8 mouse cellular contexts compared by ENCODE assay signal in genomic region chr6:89361418-89362280, GRCm38 (mm10). TPM values are rescaled to one million over a fixed set of nuclear protein-coding genes. Genes with fewer than 3 reads are reported as not detected.
DNase-seq lines count a peak whose midpoint lies in the region; ATAC-seq and TF ChIP-seq lines count a peak whose summit lies in the region.

No protein-coding gene starts in this region.

- no peaks in the 10 kb centered on the region for H3K27me3 ChIP-seq in kidney, adult 2 months (replicated peaks; ENCODE audit: control insufficient read depth, insufficient read depth, low read length)
- H3K27me3 ChIP-seq in stomach, embryonic 15.5 days (replicated peaks), result no peaks in the 10 kb centered on the region

- H3K4me1 ChIP-seq in kidney, adult 2 months (ENCODE audit: control insufficient read depth, insufficient read depth, low read length), result peaks cover 7% of the 10 kb centered on the region; the same call in 1 of the 2 replicates
- H3K4me1 ChIP-seq in stomach, embryonic 15.5 days, result peaks cover 32% of the 10 kb centered on the region

- TF ChIP-seq CTCF in kidney, adult 2 months (conservative IDR thresholded peaks at IDR 0.05; ENCODE audit: insufficient read depth, insufficient read length, low read depth, low read length), result no peak

- no peaks in the 10 kb centered on the region for H3K36me3 ChIP-seq in kidney, adult 2 months (ENCODE audit: control insufficient read depth, insufficient read depth, low read length)
- H3K36me3 ChIP-seq in stomach, embryonic 15.5 days, result 0 out of 2 replicates have a peak, but pooled peaks cover 7% of the 10 kb centered on the region

- peak overlapping the region; percentile 73 for H3K4me3 ChIP-seq in kidney, adult 2 months (ENCODE audit: insufficient read depth, low read depth, low read length)
- H3K4me3 ChIP-seq in stomach, embryonic 15.5 days (replicated peaks), result peak overlapping the region; percentile 93

- peak; percentile 28; the same call in 1 of the 2 replicates for ATAC-seq in stomach, embryonic 15.5 days (ENCODE audit: insufficient read depth, low FRiP score, low read depth)

- peak overlapping the region; percentile 97 for H3K4me2 ChIP-seq in stomach, embryonic 15.5 days

- peak overlapping the region; percentile 98 for H3K9ac ChIP-seq in stomach, embryonic 15.5 days

- peak overlapping the region; percentile 35; the same call in 1 of the 2 replicates for H3K27ac ChIP-seq in kidney, adult 2 months (ENCODE audit: insufficient read depth, low read depth, low read length)
- H3K27ac ChIP-seq in stomach, embryonic 15.5 days, result peak overlapping the region; percentile 77

- DNase-seq in 3T3-L1 (ENCODE audit: low read depth, low spot score) (peak; percentile 48), ES-CJ7 (ENCODE audit: low read depth, low spot score) (peak; percentile 30)
- DNase-seq in cerebellum, adult 9-10 months, result peak; percentile 58
- DNase-seq in heart, adult 9 months (ENCODE audit: low spot score in 2 of 2), result peak; percentile 48 to 61
- DNase-seq in kidney, adult 2 months, result peak; percentile 56
- DNase-seq in lung, postnatal 25 days (ENCODE audit: low spot score), result peak; percentile 38
- DNase-seq in layer of hippocampus, postnatal 36 days, result no peak

- no peak for TF ChIP-seq POLR2A in kidney, adult 2 months (IDR thresholded peaks at IDR 0.05; ENCODE audit: low read depth, low read length)

- WGBS in kidney, adult 2 months, result 1% methylated on average over 77 of the region's 80 CpGs
- WGBS in stomach, embryonic 15.5 days, result under 1% methylated on average over 69 of the region's 80 CpGs

- H3K9me3 ChIP-seq in stomach, embryonic 15.5 days, result no peaks in the 10 kb centered on the region

RNA-seq across cellular contexts. Expression of gene Plxna1, which starts 0.8 kb away (rescaled TPM):
- polyA plus RNA-seq in kidney, adult 2 months (2012; rRNA removed), result 33.1 and 33.2 TPM in 2 replicates
- 19.9 and 20.6 TPM in 2 replicates for polyA plus RNA-seq in stomach, embryonic 15.5 days (2015; fragmentation: Nextera tagmentation; extraction: Ambion mirVana)
- total RNA-seq in layer of hippocampus, postnatal 36 days (2021), result 100 to 1,000 TPM; 111 to 112 TPM

Comparison
In these comparisons a context has a peak if more than half of its experiments do, and no peak if none do; other contexts are left out.
1. DNase-seq: peak in 3T3-L1 (single experiment), ES-CJ7 (single experiment), cerebellum, adult 9-10 months (single experiment), heart, adult 9 months (2 of 2), kidney, adult 2 months (single experiment) and lung, postnatal 25 days (single experiment); none in layer of hippocampus, postnatal 36 days (0 of 2).